Mouse (Mus musculus): ENCODE results near the gene Gm42906. TPM values are rescaled to one million over a fixed set of nuclear protein-coding genes. Genes with fewer than 3 reads are reported as not detected.

The Gm42906 gene
- total and polyA plus RNA-seq, 3 experiments = not detected

GRCm38 (mm10) chr5:151349616-151350015 is 78.3 kb downstream of the Gm42906 start:
- in situ Hi-C loops (cut with MboI; ENCODE audit: low pct_ligation_motif_present, low pct_unique_long_range_greater_than_20kb, low sequenced_read_pairs) (no loop called here), dilution Hi-C loops (cut with MboI; ENCODE audit: extremely low pct_ligation_motif_present, extremely low pct_unique_long_range_greater_than_20kb, low sequenced_read_pairs) (no loop called here)
- Histone ChIP-seq H3K27ac (ENCODE audit: insufficient read depth, low read depth) (no peak overlapping the region), H3K79me2 (replicated peaks; ENCODE audit: control insufficient read depth, extremely low read depth, insufficient read depth, poor library complexity, severe bottlenecking) (no peaks in the 10 kb centered on the region), H3K4me1 (ENCODE audit: control insufficient read depth in 1 of 2, insufficient read depth in 2 of 2) (peaks cover 4 to 13% of the 10 kb centered on the region in 2 experiments; a peak in 2 of 4 replicates), H3K4me3 (replicated peaks in 1 of 3; ENCODE audit: low read depth in 2 of 3, low read length in 2 of 3, poor library complexity in 1 of 3) (no peak overlapping the region), H3K4me2 (ENCODE audit: insufficient read depth, low read depth, poor library complexity, severe bottlenecking) (no peak overlapping the region), H3K36me3 (replicated peaks in 1 of 2; ENCODE audit: control insufficient read depth in 1 of 2, insufficient read depth in 1 of 2, low read length in 1 of 2) (no peaks in the 10 kb centered on the region), H3K9me3 (replicated peaks; ENCODE audit: low read length) (no peaks in the 10 kb centered on the region), H3K9ac (ENCODE audit: insufficient read depth, low read depth) (no peak overlapping the region), H3K27me3 (replicated peaks) (no peaks in the 10 kb centered on the region)
- no peak for TF ChIP-seq JUND (conservative IDR thresholded peaks at IDR 0.05; ENCODE audit: low read depth, low read length)
- TF ChIP-seq PAX5 (IDR thresholded peaks at IDR 0.05; ENCODE audit: low read length) = no peak
- no peak for TF ChIP-seq IRF4 (IDR thresholded peaks at IDR 0.05; ENCODE audit: low read depth, low read length)
- no peak for TF ChIP-seq POLR2AphosphoS2 (IDR thresholded peaks at IDR 0.05; ENCODE audit: low read depth, low read length)
- no peak for TF ChIP-seq RAD21 (IDR thresholded peaks at IDR 0.05; ENCODE audit: low read depth, low read length)
- no peak for TF ChIP-seq KAT2A (IDR thresholded peaks at IDR 0.05; ENCODE audit: insufficient replicate concordance, low read length)
- no peak for TF ChIP-seq BHLHE40 (IDR thresholded peaks at IDR 0.05; ENCODE audit: low read depth, low read length)
- TF ChIP-seq CTCF (conservative IDR thresholded peaks at IDR 0.05 in 1 of 2, IDR thresholded peaks at IDR 0.05 in 1 of 2; ENCODE audit: low read depth in 2 of 2, low read length in 2 of 2) = no peak
- no peak for TF ChIP-seq EP300 (IDR thresholded peaks at IDR 0.05; ENCODE audit: low read length)
- TF ChIP-seq ZC3H11A (IDR thresholded peaks at IDR 0.05; ENCODE audit: low read depth, low read length) = no peak
- DNase-seq (ENCODE audit: extremely low read depth) = no peak

- dilution Hi-C loops (cut with MboI; ENCODE audit: extremely low pct_ligation_motif_present, extremely low pct_unique_long_range_greater_than_20kb, low sequenced_read_pairs) (no loop called here), in situ Hi-C loops (cut with MboI; ENCODE audit: low pct_ligation_motif_present, low pct_unique_long_range_greater_than_20kb, low sequenced_read_pairs) (no loop called here)
- H3K79me2 ChIP-seq (replicated peaks; ENCODE audit: control insufficient read depth, extremely low read depth, insufficient read depth, poor library complexity, severe bottlenecking) = no peaks in the 10 kb centered on the region
- H3K27me3 ChIP-seq (replicated peaks) = no peaks in the 10 kb centered on the region
- no peak overlapping the region for H3K4me2 ChIP-seq (ENCODE audit: insufficient read depth, low read depth, poor library complexity, severe bottlenecking)
- no peak overlapping the region for H3K9ac ChIP-seq (ENCODE audit: insufficient read depth, low read depth)
- no peaks in the 10 kb centered on the region for H3K36me3 ChIP-seq (replicated peaks in 1 of 2; ENCODE audit: control insufficient read depth in 1 of 2, insufficient read depth in 1 of 2, low read length in 1 of 2)
- H3K4me1 ChIP-seq (ENCODE audit: control insufficient read depth in 1 of 2, insufficient read depth in 2 of 2) = peaks cover 5 to 15% of the 10 kb centered on the region in 2 experiments; a peak in 2 of 4 replicates
- no peaks in the 10 kb centered on the region for H3K9me3 ChIP-seq (replicated peaks; ENCODE audit: low read length)
- TF ChIP-seq NELFE (IDR thresholded peaks at IDR 0.05; ENCODE audit: low read depth, low read length) (no peak), MAFK (IDR thresholded peaks at IDR 0.05; ENCODE audit: insufficient replicate concordance, low read length) (no peak), ZKSCAN1 (IDR thresholded peaks at IDR 0.05; ENCODE audit: borderline replicate concordance, low read depth, low read length) (no peak), POLR2AphosphoS2 (IDR thresholded peaks at IDR 0.05; ENCODE audit: low read depth, low read length) (no peak), USF1 (IDR thresholded peaks at IDR 0.05; ENCODE audit: low read depth, low read length) (no peak), ELF1 (IDR thresholded peaks at IDR 0.05; ENCODE audit: low read depth, low read length) (no peak), BHLHE40 (IDR thresholded peaks at IDR 0.05; ENCODE audit: low read depth, low read length) (no peak), MAZ (IDR thresholded peaks at IDR 0.05; ENCODE audit: low read depth, low read length) (no peak), TBP (conservative IDR thresholded peaks at IDR 0.05; ENCODE audit: low read depth, low read length) (no peak), MXI1 (IDR thresholded peaks at IDR 0.05; ENCODE audit: low read depth, low read length) (no peak), PAX5 (IDR thresholded peaks at IDR 0.05; ENCODE audit: low read length) (no peak)
- H3K4me3 ChIP-seq (replicated peaks in 1 of 3; ENCODE audit: low read depth in 2 of 3, low read length in 2 of 3, poor library complexity in 1 of 3) = no peak overlapping the region
- no peak for DNase-seq (ENCODE audit: extremely low read depth)
- H3K27ac ChIP-seq (ENCODE audit: insufficient read depth, low read depth) = no peak overlapping the region
These were observed 79.5 kb downstream of the Gm42906 start for GRCm38 (mm10) chr5:151348418-151348817.
